Mouse (Mus musculus): ENCODE results near the gene Tnfrsf9.

Tnfrsf9 gene

DNA sequence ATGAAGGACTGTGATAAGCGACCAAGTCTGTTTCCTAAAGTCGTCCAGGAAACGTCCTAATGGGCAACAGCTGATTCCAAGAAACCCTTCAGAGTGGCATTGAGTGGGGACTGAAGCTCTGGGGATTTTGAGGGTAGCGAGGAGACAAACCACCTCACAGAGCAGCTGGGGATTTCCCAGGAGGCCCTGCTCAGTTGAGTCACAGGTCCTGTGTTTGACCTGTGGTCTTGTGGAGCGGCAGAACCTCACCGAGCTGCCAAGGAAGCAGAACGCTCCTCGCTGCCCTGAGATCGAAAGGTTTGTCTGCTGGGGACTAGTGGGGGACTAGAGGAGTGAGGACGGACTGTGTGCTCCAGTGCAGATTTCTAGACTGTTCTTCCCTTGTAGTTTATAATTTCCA lies 13.4 kb downstream of the Tnfrsf9 start:
- no peak for DNase-seq (ENCODE audit: low spot score)

DNA sequence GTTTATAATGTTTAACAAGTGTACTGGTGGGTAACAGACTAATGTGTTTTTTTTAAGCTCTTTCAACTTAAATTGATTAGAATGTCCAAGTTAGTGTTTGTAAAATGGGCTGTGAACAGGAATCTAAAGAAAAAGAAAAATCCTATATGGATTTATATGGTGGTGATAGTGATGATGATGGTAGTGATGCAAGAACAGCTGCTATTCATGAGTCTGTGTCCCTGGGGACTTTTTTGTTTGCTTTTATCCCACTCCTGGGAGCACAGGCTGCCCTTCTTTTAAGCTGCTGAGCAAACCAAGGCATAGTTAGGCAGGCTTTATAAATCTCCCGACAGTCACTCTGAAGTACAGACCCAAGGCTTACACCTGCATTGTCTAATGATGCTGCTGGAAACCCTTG lies 19.1 kb downstream of the Tnfrsf9 start:
- no peak for DNase-seq (ENCODE audit: low spot score)

DNA sequence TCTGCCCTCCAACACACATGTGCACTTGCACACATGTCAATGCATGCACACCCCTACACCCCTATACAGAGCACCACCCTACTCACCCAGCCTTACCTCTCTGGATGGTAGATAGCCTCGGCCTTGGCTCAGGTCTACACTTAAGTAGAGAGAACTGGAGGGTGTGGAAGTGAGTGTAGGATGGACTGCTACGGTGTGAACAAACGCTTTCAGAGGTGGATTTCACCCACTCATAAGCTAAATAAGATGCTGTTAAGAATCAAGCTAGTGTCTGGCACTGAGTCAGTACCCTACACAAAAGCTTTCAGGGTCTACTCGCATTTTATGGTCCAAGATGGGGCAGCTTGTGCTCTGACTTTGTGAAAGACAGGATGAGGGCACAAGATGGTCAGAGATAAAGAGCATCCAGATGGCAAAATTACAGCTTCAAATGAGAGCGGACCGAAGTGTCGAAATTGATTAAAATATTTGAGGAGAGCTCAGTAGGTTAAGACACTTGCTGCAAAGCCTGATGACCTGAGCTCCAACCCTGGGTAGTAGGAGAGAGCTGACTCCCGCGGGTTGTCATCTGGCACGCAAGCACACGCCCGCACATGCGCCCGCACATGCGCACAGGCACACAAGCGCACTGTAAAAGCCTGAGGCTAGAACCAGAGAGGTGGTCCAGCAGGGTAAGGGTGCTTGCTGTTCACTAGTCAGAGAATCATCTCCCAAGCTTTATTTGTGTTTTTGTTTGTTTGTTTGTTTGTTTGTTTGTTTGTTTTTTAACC lies 23.1 kb downstream of the Tnfrsf9 start:
- peak; percentile 38 for DNase-seq (ENCODE audit: low spot score)

DNA sequence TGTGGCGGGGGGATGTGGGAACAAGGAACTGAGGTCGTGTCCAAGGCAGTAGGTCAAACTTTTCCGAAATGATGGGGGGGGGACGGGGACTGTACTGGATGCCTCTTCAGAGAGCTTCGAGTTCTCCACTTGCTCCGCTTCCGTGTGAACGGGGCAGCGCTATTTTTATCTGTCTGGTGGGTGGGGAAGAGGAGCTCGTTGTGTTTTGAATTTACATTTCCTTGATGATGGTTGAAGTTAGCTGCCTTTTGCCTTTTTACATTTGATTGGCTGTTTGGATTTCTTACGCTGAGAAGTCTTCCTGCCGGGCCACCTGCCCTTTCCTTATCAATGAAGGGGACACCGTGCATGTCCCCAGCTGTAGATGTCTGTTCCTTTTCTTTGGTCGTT lies 23.7 kb downstream of the Tnfrsf9 start:
- no peak for DNase-seq (ENCODE audit: low spot score)

DNA sequence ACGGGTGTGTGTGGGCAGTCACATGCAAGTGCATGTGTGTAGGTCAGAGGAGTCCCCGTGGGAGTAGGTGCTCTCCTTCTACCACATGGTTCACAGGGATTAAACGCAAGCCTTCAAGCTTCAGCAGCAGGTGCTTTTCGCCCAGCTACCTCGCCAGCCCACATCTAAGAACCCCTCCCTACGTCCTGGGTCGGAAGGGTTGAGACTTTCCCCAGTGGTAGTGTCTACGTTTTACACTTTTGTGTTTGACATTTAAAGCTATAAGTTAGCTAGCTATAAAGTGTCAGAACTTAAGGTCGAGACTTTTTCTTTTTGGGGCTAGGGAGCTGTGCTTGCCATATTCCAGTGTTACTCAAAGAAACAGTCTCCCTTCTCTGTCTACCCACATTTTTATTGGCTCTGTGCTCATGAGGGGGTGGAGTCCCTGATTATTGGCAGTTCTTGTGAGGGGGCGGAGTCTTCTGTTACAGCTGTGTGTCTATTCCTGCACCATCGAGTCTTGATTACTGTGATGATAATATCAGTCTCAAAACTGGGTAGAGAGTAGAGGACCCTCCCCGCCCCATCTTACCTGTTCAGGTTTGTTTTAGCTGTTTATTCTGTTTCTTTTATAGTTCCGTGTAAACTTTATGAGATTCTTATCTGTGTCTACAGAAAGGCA lies 25.8 kb downstream of the Tnfrsf9 start:
- no peak for DNase-seq (ENCODE audit: low spot score)

DNA sequence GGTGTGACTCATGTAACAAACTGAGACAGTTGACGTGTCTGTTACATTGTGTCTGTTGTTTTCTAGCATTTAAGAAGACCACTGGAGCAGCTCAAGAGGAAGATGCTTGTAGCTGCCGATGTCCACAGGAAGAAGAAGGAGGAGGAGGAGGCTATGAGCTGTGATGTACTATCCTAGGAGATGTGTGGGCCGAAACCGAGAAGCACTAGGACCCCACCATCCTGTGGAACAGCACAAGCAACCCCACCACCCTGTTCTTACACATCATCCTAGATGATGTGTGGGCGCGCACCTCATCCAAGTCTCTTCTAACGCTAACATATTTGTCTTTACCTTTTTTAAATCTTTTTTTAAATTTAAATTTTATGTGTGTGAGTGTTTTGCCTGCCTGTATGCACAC lies 30.3 kb downstream of the Tnfrsf9 start:
- no peak for DNase-seq (ENCODE audit: low spot score)

DNA sequence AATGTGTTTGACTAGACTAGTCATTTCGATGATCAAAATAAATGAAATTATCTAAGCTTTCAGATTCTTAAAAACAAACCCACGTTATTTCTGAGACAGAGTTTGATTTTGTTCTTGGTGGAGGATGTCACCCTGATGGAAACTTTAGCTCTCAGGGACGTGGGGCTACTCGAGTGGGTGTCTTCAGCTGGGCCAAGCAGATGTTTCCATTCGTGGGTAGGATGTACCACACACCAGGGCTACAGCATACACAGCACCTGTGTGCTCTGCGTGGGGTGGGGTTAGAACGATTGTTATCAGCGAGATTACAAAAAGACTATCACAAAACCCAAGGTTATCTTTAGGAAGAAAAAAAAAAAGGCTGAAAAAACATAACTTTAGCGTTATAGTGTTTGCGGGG lies 36.6 kb downstream of the Tnfrsf9 start:
- no peak for DNase-seq (ENCODE audit: low spot score)

DNA sequence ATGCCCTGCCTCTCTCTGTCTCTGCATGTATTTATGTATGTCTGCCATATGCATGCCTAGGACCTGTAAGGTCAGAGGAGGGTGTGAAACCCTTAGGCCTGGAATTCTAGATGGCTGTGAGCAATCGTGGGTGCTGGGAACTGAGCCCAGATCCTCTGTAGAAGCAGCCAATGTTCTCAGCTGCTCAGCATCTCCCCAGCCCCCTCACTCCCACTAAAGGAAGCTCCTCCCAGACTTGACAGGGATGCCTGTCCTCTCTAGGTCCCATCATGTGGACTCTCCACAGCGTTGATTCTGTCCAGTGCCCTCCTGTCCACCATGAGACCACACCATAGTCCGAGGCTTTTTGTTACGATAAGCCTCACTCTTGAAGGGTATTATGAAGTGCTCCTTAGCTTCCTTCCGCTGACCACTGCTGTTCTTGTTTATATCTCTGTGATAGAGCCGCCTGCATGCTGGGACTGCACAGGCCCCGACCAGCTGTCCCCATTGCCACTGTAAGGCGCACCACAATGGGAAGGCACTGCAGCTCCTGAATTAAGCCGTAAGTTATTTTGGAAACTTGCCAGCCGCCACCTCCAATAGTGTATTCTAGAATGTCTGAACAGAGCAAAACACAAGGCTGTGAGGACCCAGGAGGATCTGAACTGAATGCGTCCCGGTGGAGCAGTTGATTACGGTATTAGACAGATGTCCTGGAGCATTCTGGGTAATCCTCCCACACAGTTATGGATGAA lies 42.2 kb downstream of the Tnfrsf9 start:
- no peak for DNase-seq (ENCODE audit: low spot score)

DNA sequence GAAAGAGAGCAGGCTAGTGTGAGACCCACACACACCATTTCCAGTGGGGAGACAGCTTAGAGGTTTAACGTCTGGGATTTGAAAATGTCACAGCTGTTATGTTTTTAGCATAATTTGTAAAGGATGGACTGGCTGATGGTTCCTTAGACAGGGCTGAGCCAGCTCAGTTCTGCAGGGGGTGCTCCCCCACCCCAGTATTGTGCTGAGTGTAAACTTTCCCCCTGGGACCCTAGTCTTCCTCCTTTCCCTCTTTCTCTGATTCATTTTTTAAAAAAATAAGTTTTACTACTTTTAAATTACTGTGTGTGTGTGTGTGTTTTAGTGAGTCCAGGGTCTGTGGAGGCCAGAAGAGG lies 42.7 kb downstream of the Tnfrsf9 start:
- no peak for DNase-seq (ENCODE audit: low spot score)

DNA sequence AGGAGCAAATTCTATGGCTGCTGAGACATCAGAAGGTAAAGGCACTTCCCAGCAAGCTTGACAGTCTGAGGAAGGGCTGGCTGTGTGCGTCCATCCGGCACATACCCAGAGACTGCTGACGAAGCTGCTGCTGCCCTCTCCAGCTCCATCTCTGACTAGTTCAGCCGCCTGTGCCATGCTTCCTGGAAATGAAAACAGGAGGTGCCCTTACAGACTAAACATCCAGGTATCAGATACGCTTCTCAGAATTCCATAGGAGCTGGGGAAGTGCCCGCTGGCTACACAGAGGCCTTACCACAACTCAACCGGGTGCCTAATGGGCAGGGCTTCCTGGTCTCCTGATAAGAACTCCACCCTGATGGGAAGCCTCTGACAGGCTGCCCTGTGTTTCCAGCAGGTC lies 44.2 kb downstream of the Tnfrsf9 start:
- DNase-seq (ENCODE audit: low spot score): no peak

DNA sequence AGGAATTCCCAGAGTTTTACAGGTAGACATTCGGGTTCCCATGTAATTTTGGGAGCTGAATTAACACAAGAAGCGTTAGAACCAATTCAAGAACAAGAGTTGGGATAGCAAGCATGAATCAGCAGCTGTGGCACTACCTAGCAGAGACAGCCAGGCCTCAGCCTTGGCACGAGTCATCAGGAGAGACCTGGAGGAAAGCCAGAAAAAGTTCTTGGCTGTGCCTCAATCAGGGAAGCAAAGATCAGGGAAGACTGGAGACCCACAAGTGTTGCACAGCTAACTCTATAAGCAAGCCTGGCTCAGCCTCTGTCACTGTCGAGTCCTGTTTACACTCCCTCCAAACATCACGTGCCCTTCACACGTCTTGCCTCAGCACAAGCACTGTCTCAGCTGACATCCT lies 47.9 kb downstream of the Tnfrsf9 start:
- DNase-seq (ENCODE audit: low spot score): peak; percentile 32

DNA sequence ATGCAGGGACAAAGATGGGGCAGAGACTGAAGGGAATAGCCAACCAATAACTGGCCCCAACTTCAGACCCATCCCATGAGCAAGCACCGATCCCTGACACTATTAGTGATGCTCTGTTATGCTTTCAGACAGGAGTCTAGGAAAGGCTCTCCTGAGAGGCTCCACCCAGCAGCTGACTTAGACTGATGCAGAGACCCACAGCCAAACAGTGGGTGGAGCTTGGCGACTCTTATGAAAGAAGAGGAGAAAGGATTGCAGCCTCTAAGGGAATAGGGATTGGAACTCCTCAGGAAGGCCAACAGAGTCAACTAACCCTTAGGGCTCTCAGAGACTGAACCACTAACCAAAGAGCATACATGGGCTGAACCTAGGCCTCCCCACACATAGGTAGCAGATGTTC lies 49.3 kb downstream of the Tnfrsf9 start:
- no peak for DNase-seq (ENCODE audit: low spot score)

DNA sequence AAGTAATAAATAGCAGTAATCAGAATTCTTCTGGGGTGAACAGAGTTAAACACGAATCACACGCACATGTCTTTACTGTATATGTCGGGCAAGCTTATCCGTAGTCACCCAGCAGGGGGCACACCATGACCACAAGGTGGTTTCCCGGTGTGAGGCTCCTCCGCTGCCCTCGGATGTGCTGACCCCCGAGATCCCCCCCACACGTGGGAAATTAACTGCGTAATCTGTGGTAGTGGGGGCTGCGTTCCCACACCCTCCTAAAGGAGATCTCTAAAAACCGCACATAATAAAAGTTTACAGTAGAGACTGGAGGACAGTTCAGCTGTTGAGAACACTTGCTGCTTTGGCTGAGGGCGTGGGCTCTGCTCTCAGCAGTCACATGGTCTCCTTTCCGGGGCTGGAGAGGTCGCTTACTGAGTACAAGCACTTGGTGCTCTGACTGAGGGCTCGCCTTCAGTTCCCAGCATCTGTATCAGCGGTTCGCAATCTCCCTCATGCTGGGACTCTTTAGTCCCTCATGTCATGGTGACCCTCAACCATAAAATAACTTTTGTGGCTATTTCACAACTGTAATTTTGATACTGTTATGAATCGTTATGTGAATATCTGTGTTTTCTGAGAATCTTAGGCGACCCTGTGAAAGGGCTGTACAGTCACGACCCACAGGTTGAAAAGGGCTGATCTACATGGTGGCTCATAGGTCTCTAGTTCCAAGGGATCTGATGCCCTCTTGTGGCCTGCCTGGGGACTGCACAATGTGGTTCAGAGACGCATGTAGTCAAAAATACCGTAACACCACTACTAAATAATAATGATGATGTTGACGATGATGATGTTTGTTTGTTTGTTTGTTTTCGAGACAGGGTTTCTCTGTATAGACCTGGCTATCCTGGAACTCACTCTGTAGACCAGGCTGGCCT lies 50.5 kb downstream of the Tnfrsf9 start:
- peak; percentile 91 for DNase-seq (ENCODE audit: low spot score)

DNA sequence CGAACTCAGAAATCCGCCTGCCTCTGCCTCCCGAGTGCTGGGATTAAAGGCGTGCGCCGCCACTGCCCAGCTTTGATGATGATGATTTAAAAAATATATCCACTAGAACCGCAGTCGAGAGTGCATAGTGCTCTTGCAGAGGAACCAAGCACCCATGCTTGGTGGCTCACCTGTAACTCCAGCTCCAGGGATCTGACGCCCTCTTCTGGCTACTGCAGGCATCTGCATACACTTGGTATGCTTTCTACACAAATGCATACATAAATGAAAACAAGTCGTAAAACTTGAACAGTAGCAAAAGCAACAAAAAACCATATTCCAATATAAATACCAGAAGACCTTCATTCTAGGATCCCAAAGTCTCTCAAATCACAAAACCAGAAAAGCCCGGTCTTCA lies 51.2 kb downstream of the Tnfrsf9 start:
- no peak for DNase-seq (ENCODE audit: low spot score)

DNA sequence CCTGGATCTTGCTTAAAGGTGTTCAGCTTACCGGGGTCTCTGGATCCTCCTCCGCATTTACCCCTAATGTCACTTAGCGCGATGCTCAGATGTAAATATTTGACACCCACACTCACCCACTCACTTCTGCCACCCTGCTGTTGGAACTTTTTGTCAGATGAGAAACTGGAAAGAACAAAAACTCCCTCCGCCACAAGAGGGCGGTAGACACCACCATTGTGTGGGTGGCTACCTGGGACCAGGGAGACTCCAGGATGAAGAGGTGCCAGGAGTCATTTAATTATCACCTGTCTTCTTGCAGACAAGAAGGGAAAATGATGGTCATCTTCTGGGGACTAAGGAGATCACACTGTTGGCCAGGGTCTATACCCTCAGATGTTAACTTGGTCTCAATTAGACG lies 52.2 kb downstream of the Tnfrsf9 start:
- DNase-seq (ENCODE audit: low spot score): peak; percentile 73

DNA sequence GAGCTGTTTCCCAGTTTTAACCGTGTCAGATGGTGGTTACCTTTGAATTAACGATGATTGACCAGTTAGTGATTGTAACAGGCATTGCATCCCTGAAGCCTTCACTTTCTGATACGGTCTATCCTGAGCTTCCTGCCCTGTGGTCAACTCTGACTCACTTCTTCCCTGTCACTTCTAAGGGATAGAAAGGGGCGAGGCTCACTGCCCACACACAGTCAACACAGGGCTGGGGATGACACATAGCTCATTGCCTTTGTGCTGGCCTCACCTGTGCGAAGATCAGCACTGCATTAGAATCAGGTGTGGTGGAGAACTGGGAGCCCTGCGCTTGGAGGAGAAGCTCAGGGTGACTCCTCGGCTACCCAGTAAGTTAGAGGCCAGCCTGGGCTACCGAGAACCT lies 54.6 kb downstream of the Tnfrsf9 start:
- no peak for DNase-seq (ENCODE audit: low spot score)

DNA sequence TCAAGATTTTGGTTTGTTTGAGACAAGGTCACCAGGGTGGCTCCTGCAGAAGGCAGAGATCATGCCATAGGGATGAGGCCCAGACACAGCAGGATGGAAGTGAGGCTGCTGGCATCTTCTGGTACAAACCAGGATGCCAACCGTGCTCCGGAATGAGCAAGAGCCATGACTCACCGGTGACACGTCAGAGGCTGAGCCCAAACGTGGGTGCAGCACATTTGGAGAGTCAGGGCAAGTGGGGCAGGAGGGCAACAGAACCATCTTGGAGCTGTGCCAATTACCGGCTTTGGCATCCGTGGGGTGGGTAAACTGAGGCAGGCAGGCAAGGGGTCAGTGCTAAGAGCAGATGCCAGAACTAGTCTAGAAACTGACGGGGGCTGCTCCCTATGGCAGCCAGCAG lies 58.9 kb downstream of the Tnfrsf9 start:
- DNase-seq (ENCODE audit: low spot score): peak; percentile 24

DNA sequence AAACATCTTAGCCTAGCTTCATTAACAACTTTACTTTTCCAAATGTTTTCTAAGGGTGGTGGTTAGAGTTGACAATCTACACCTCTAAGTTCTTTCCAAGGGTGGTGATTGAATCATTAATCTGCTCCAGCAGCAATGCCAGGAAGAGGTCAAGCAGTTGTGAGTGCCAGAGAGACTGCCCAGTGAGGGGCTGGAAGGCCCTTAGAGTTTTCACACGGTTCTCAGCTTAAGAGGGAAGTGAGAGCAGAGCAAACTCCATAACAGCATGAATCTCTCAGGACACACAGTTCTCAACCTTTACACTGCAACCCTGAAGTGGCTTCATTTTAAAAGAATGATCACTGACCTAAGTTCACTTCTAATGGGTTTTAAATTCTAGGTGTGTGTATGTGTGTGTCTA lies 60.8 kb downstream of the Tnfrsf9 start:
- DNase-seq (ENCODE audit: low spot score): no peak

DNA sequence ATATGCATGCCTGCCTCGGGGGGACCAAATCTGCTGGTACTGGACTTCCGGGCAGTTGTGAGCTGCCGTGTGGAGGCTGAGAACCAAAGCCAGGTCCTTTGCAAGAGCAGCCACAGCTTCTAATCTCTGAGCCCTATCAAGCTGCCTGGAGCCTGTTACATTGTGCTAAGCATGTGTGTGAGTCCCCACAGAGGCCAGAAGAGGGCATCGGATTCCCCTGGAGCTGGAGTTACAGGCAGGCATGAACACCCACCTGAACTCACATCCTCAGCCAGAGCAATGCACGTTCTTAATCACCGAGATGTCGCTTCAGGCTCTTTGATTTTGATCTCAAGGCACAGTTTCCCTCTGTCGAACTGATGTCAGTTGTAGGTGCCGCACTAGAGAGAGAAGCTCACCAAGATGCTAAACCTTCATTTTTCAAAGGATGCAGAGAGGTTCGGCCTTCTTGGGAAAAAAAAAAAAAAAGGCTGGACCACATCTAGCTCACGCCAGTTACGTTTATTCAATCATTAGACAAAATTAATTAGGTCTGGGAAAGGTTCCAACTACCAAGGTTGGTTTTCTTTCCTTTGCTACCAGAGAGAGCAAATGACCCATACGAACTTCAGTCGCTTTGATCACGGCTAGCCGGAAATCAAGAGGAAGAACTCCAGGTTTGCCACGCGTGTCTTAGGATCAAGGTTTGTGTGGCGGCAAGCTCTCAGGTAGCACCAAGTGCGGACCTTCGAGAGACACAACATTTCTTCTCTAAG lies 64.0 kb downstream of the Tnfrsf9 start:
- no peak for DNase-seq (ENCODE audit: low spot score)

DNA sequence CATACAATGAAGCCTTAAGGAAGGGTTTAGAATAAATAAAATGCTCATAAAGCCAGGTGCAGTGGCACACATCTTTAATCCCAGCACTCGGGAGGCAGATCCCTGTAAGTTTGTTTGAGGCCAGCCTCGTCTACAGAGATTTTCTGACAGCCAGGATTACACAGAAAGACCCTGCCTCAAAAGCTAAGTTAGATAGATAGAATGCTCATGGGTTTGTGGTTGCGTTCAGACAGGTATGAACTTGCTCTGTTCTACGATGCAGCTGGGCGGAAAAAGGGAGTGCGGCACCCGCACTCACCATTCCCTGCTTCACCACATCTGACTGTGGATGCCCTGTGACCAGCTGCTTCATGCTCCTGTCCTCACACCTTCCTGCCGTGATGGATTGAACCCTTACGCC lies 65.1 kb downstream of the Tnfrsf9 start:
- no peak for DNase-seq (ENCODE audit: low spot score)

DNA sequence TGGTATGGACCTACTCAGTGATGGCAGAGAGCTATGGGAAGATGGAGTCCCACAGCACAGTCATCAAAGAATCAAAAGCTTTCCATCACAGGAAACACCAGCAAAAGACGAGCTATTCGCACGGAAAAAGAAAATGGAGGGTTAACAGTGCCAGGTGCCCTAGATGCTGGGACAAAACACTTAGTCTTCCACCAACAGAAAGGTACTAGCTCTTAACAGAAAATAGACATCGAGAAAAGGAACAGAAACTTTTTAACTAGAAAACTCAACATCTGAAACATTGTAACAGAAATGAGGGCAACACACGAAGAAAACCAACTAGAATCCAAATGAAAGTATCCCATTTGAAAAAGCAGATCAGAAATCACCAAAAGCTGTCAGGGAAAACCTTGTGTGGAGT lies 65.8 kb downstream of the Tnfrsf9 start:
- no peak for DNase-seq (ENCODE audit: low spot score)

DNA sequence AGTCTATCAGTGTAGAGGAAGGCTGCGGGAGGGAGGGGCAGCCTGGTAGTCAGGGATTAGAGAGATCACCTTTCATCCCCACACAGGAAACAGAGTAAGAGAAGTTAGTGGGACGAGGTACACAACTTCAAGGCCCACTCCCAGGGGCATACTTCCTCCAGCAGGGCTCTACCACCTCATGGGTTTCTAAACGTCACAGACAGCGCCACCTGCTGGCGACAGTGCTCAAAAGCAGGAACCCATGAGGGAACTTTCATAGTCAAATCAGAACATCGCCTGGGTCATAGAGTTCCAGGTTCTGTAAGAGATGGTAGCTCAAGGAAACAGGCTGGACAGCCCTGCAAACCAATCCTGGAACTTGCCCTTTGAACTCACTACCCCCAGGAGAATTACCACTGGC lies 75.8 kb downstream of the Tnfrsf9 start:
- no peak for DNase-seq (ENCODE audit: low spot score)
